Mouse (Mus musculus) liver, postnatal 0 days (tissue): Measurements from ENCODE around the gene A930018P22Rik. TPM values are rescaled to one million over a fixed set of nuclear protein-coding genes. Genes with fewer than 3 reads are reported as not detected.
"Not testable (repeated sequence)": the region's sequence is repeated elsewhere in the genome, so short reads cannot be mapped to it uniquely, and the experiment has no call there.

Experiments used
- ATAC-seq: fragments of 200-750 bp; cut with Nextera tagmentation; 2 replicates; pipeline ENCODE4 v1.8.0; 2017; ENCODE audit warnings: mild to moderate bottlenecking, moderate library complexity
- DNase-seq: peaks from one replicate; pipeline ENCODE4 v3.0.0-alpha.2; 2016
- H3K27ac ChIP-seq: fragments of 300-500 bp; sonication (generic); 2 replicates; pipeline ENCODE4 v1.5.1; 2014; ENCODE audit warnings: antibody characterized with exemption, moderate library complexity, mild to moderate bottlenecking, low read depth
- H3K27me3 ChIP-seq: fragments of 300-500 bp; sonication (generic); 2 replicates; pipeline ENCODE4 v1.6.1; 2014; ENCODE audit warnings: low read length, control low read depth, mixed read lengths; ENCODE audit not compliant: insufficient read depth
- H3K36me3 ChIP-seq: fragments of 300-500 bp; sonication (generic); replicated peaks from 2 replicates; pipeline ENCODE4 v1.6.1; 2014; ENCODE audit warnings: mild to moderate bottlenecking, control low read depth, low read length, moderate library complexity, mixed read lengths; ENCODE audit not compliant: insufficient read depth
- H3K4me1 ChIP-seq: fragments of 300-500 bp; sonication (generic); 2 replicates; pipeline ENCODE4 v1.6.1; 2014; ENCODE audit warnings: antibody characterized with exemption, mild to moderate bottlenecking, control low read depth; ENCODE audit not compliant: insufficient read depth
- H3K4me2 ChIP-seq: fragments of 300-500 bp; sonication (generic); 2 replicates; pipeline ENCODE4 v1.6.1; 2014; ENCODE audit warnings: low read depth, mild to moderate bottlenecking, low read length, moderate library complexity, mixed read lengths
- H3K4me3 ChIP-seq: fragments of 300-500 bp; sonication (generic); 2 replicates; pipeline ENCODE4 v1.5.1; 2014; ENCODE audit warnings: low read depth, low read length
- H3K9ac ChIP-seq: fragments of 300-500 bp; sonication (generic); replicated peaks from 2 replicates; pipeline ENCODE4 v1.6.1; 2014; ENCODE audit warnings: mild to moderate bottlenecking, moderate library complexity
- H3K9me3 ChIP-seq: fragments of 300-500 bp; sonication (generic); 2 replicates; pipeline ENCODE4 v1.6.1; 2016; ENCODE audit warnings: mild to moderate bottlenecking, control low read depth, low read length, mixed read lengths
- CTCF ChIP-seq: sonication (generic); IDR thresholded peaks from 2 replicates; pipeline ENCODE4 v1.5.1; 2016; ENCODE audit warnings: antibody characterized with exemption, low read depth
- EP300 ChIP-seq: IDR thresholded peaks from 2 replicates; pipeline ENCODE4 v1.6.1; 2016; ENCODE audit warnings: antibody characterized with exemption, low read depth, mild to moderate bottlenecking
- WGBS: fragments of 180-500 bp; shearing (Covaris S2); extraction: QIAGEN DNeasy Blood & Tissue Kit; methylation state at CpG from one replicate; pipeline ENCODE4 v1.1.7; 2014; ENCODE audit not compliant: insufficient replicate concordance; 5-methylcytosine and 5-hydroxymethylcytosine counted together
- polyA plus RNA-seq: library from polyadenylated mRNA; unstranded; fragments of >200 nt; fragmentation: Nextera tagmentation; extraction: Ambion mirVana; gene quantifications from 2 replicates; pipeline ENCODE4 v1.2.1, GENCODE M21; 2015

The A930018P22Rik gene
- polyA plus RNA-seq: 0.70 and 1.3 TPM in 2 replicates

GRCm38 (mm10) chr2:104122505-104123378, at the start of gene A930018P22Rik:
Gene A930018P22Rik, plus strand, starts transcription at chr2:104122769.
- ATAC-seq (peak; percentile 90), DNase-seq (peak; percentile 98)
- peak within 1 kb of the TSS; percentile 93 for H3K4me3 ChIP-seq
- no peaks in the 10 kb centered on the region for H3K9me3 ChIP-seq
- H3K4me1 ChIP-seq: peaks cover 25% of the 10 kb centered on the region
- TF ChIP-seq CTCF (no peak), EP300 (no peak)
- peak within 1 kb of the TSS; percentile 99 for H3K4me2 ChIP-seq
- 0 out of 2 replicates have a peak, but pooled peaks cover 3% of the 10 kb centered on the region for H3K27me3 ChIP-seq
- H3K27ac ChIP-seq: peak within 1 kb of the TSS; percentile 97
- WGBS: under 1% methylated on average over 62 of the region's 74 CpGs
- peak within 1 kb of the TSS; percentile 98 for H3K9ac ChIP-seq
- H3K36me3 ChIP-seq: peaks cover 4% of the 10 kb centered on the region; the same call in 1 of the 2 replicates

GRCm38 (mm10) chr2:104078285-104078684, 44.3 kb upstream of the A930018P22Rik start:
- H3K9me3 ChIP-seq, H3K27me3 ChIP-seq, H3K4me3 ChIP-seq, H3K36me3 ChIP-seq, H3K9ac ChIP-seq, H3K4me1 ChIP-seq: not testable (repeated sequence)
- Histone ChIP-seq H3K4me2 (peak overlapping the region; percentile 4; the same call in 1 of the 2 replicates), H3K27ac (peak overlapping the region; percentile 45; the same call in 1 of the 2 replicates)
- DNase-seq (peak; percentile 14), ATAC-seq (peak; percentile 93)
- WGBS: 24% methylated on average over 5 of the region's 5 CpGs
- TF ChIP-seq EP300: peak; percentile 87

DNA sequence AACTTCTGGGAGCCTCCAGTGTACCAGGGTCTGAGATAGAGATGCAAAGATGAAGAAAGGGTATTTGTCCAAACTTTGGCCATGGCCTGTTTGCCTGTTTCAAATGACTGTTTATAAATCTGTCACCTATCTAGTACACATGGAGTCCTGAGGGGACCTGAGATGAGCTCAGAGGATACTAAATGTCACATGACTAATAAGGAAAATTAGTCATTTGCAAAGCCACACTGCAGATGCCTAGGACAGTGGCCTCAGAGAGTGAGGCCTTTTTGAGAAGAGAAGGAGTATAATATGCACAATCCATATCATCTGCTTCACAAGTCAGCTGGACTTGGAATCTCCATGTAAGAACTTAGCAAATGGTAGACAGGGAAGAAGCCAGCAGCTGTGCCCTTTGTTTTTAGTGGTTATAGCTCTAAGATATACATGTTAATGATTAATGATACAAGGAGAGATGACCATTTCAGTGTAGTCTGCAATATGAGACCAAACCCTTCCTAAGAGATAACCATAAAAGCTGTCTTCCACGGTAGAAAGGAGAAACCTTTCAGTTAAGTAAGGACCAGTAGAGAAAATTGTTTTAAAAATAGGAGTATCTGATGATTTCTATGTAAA, 41.0 kb upstream of the A930018P22Rik start:
- H3K4me3 ChIP-seq, H3K4me2 ChIP-seq, H3K27ac ChIP-seq, H3K4me1 ChIP-seq, H3K9me3 ChIP-seq, H3K27me3 ChIP-seq, H3K36me3 ChIP-seq, H3K9ac ChIP-seq, DNase-seq: not testable (repeated sequence)
- ATAC-seq: peak; percentile 22
- no CpG with 5 or more reads among the region's 1 CpGs for WGBS

DNA sequence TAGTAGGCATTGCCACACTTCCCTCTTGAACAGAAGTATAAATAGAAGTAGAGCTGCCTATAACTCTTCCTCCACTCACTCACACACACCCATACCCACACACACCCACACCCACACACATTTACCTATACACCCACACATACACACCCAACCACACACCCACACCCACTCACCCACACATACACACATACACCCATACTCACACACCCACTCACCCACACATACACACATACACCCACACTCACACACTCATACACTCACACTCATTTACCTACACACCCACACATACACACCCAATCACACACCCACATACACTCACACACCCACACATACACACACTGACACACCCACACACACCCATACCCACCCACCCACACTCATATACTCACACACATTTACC, 40.1 kb upstream of the A930018P22Rik start:
- H3K4me2 ChIP-seq: no peak overlapping the region
- DNase-seq (peak; percentile 6), ATAC-seq (no peak)
- H3K27ac ChIP-seq: no peak overlapping the region
- no peaks in the 10 kb centered on the region for H3K27me3 ChIP-seq
- no peak overlapping the region for H3K9ac ChIP-seq
- peaks cover 10% of the 10 kb centered on the region; the same call in 1 of the 2 replicates for H3K4me1 ChIP-seq
- no peak overlapping the region for H3K4me3 ChIP-seq
- H3K36me3 ChIP-seq: no peaks in the 10 kb centered on the region
- TF ChIP-seq EP300: no peak
- TF ChIP-seq CTCF: no peak
- H3K9me3 ChIP-seq: no peaks in the 10 kb centered on the region

- ATAC-seq (peak; percentile 90), DNase-seq (peak; percentile 50)
- H3K36me3 ChIP-seq, H3K4me3 ChIP-seq, H3K4me1 ChIP-seq, H3K4me2 ChIP-seq, H3K9me3 ChIP-seq, H3K27me3 ChIP-seq, H3K9ac ChIP-seq: not testable (repeated sequence)
- H3K27ac ChIP-seq: 0 out of 2 replicates have a peak overlapping the region, but pooled peaks have one; percentile 22
These were observed 38.5 kb upstream of the A930018P22Rik start for GRCm38 (mm10) chr2:104084027-104084426.

- not testable (repeated sequence) for H3K4me3 ChIP-seq, H3K27me3 ChIP-seq, H3K4me2 ChIP-seq, H3K9ac ChIP-seq, H3K36me3 ChIP-seq, H3K4me1 ChIP-seq, H3K9me3 ChIP-seq
- H3K27ac ChIP-seq: peak overlapping the region; percentile 11; the same call in 1 of the 2 replicates
- peak; percentile 8 for DNase-seq
- peak; percentile 54 for ATAC-seq
- WGBS: 38% methylated on average over 1 of the region's 1 CpGs
- 0 out of 2 replicates have a peak, but pooled peaks have one; percentile 10 for TF ChIP-seq EP300
These were observed 35.0 kb upstream of the A930018P22Rik start for GRCm38 (mm10) chr2:104087562-104087961.
